Mouse (Mus musculus) liver, embryonic 14.5 days (tissue): ENCODE measurements at regions not wholly inside any gene's neighbourhood (a gene's known extent, or its start where the extent isn't known, plus 50 kb on each side); places are given as distances from the start of the nearest gene placed in this dataset.

ENCODE experiments used
- CTCF ChIP-seq: IDR thresholded peaks from 2 replicates; pipeline ENCODE4 v1.5.1; 2016; ENCODE audit warnings: antibody characterized with exemption, low read depth, control low read depth
- EP300 ChIP-seq: IDR thresholded peaks from 2 replicates; pipeline ENCODE4 v1.6.1; 2016; ENCODE audit warnings: antibody characterized with exemption, low read depth

GRCm38 (mm10) chr1:194157268-194157667 is 460.8 kb upstream of the Plxna2 start:
- TF ChIP-seq CTCF (no peak), EP300 (no peak)
